Mouse (Mus musculus) stomach, postnatal 0 days (tissue): ENCODE results near the gene Naaladl1.

Source experiments
- CTCF ChIP-seq: IDR thresholded peaks from 2 replicates; pipeline ENCODE4 v1.5.1; 2016; ENCODE audit warnings: antibody characterized with exemption, low read depth, mild to moderate bottlenecking, moderate library complexity
- EP300 ChIP-seq: optimal IDR thresholded peaks from 2 replicates; pipeline ENCODE3; 2016; ENCODE audit warnings: antibody characterized with exemption

GRCm38 (mm10) chr19:6117346-6117985 lies 11.9 kb downstream of the Naaladl1 start:
- TF ChIP-seq CTCF = no peak
- TF ChIP-seq EP300 = no peak
